Mouse (Mus musculus) CD4-positive, CD25-positive, alpha-beta regulatory T cell, adult 4 months (primary cell): ENCODE data around the gene Olfr1115. TPM values are rescaled to one million over a fixed set of nuclear protein-coding genes. Genes with fewer than 3 reads are reported as not detected.
"Not testable (repeated sequence)": the region's sequence is repeated elsewhere in the genome, so short reads cannot be mapped to it uniquely, and the experiment has no call there.

ENCODE experiments used
- ATAC-seq: one replicate; pipeline ENCODE4 v1.8.0; 2017
- polyA plus RNA-seq, 2 experiments: library from polyadenylated mRNA; unstranded; fragments of 100-300 nt; shearing (Covaris generic); gene quantifications; one replicate each; pipeline ENCODE4 v1.2.1; 2017

Olfr1115 gene
- polyA plus RNA-seq, result not detected

DNA sequence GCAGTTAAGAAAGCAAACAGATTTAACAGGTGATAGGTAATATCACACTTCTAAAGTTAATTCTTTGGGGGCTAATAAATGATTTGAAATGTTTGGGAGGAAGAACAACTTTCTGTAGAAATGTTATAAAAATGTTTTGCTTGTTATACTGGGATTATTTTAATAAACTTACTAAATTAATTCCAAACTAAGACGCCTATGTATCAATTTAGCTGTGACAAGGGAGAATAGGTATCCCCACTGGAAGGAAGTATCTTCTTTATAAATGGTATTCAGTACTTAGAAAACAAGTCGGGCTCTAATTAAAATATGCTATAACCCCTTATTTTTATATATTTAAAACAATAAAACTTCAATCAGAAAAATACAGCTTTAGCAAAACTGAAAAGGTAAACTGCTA, at the start of gene Olfr1115:
Olfr1115 (plus strand) TSS at position 301 of the 400 bp plus-strand sequence.
- ATAC-seq, result no peak

DNA sequence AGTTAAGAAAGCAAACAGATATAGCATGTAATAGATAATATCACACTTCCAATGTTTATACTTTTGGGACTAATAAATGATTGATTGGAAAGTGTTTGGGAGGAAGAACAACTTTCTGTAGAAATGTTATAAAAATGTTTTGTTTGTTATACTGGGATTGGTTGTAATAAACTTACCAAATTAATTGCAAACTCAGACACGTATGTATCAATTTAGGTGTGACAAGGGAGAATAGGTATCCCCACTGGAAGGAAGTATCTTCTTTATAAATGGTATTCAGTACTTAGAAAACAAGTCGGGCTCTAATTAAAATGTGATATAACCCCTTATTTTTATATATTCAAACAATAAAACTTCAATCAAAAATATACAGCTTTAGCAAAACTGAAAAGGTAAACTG, 39.1 kb upstream of the Olfr1115 start, which contains the start of gene Olfr1113:
Olfr1113 (plus strand) TSS at position 301 of the 400 bp plus-strand sequence.
- ATAC-seq, result no peak

- no peak for ATAC-seq
Observed at GRCm38 (mm10) chr2:87267234-87267633, 19.4 kb downstream of the Olfr1115 start, which contains the start of gene Olfr1116. Olfr1116 (plus strand) TSS chr2:87267534.

DNA sequence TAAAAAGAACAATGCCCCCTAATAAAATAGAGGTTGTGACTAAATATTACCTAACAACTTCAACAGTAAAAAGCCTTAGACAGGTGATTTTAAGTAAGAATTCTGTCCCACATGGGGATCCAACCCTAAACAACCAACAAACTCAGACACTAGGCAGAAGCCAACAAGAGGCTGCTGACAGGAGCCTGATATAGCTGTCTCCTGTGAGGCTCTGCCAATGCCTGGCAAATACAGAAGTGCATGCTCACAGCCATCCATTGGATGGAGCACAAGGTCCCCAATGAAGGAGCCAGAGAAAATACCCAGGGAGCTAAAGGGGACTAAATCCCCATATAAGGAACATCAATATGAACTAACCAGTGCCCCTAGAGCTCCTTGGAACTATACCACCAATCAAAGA, 46.2 kb downstream of the Olfr1115 start:
- ATAC-seq, result not testable (repeated sequence)

Other genes starting within 250 kb of the Olfr1115 start
- gene Olfr1102, start 249.6 kb upstream of the Olfr1115 start, polyA plus RNA-seq, result not detected
- not detected for gene Olfr1104, start 220.9 kb upstream of the Olfr1115 start, polyA plus RNA-seq
- gene Olfr1105, start 211.5 kb upstream of the Olfr1115 start, polyA plus RNA-seq, result not detected
- gene Olfr1106, start 195.7 kb upstream of the Olfr1115 start, polyA plus RNA-seq, result not detected
- not detected for gene Olfr1107, start 172.2 kb upstream of the Olfr1115 start, polyA plus RNA-seq
- gene Olfr1109, start 152.0 kb upstream of the Olfr1115 start, polyA plus RNA-seq, result under 1 TPM in 1 of 2 experiments, not detected in 1; 0.13 TPM
- not detected for gene Olfr259, start 133.4 kb upstream of the Olfr1115 start, polyA plus RNA-seq
- not detected for gene Olfr1110, start 107.7 kb upstream of the Olfr1115 start, polyA plus RNA-seq
- not detected for gene Olfr1111, start 95.4 kb upstream of the Olfr1115 start, polyA plus RNA-seq
- gene Olfr1112, start 60.2 kb upstream of the Olfr1115 start, polyA plus RNA-seq, result not detected
- gene Olfr1113, start 39.0 kb upstream of the Olfr1115 start, polyA plus RNA-seq, result not detected
- under 1 TPM in 1 of 2 experiments, not detected in 1; 0.13 TPM for gene Olfr1116, start 19.5 kb downstream of the Olfr1115 start, polyA plus RNA-seq
- gene Olfr1118, start 59.6 kb downstream of the Olfr1115 start, polyA plus RNA-seq, result not detected
- gene Olfr1120, start 106.8 kb downstream of the Olfr1115 start, polyA plus RNA-seq, result not detected
- not detected for gene Olfr1121, start 121.9 kb downstream of the Olfr1115 start, polyA plus RNA-seq
- gene Olfr1122, start 137.8 kb downstream of the Olfr1115 start, polyA plus RNA-seq, result not detected
- gene Olfr1123, start 168.6 kb downstream of the Olfr1115 start, polyA plus RNA-seq, result not detected
- gene Olfr1124, start 182.3 kb downstream of the Olfr1115 start, polyA plus RNA-seq, result 1 to 10 TPM in 1 of 2 experiments, not detected in 1; 3.3 TPM
- gene Olfr1126, start 205.9 kb downstream of the Olfr1115 start, polyA plus RNA-seq, result not detected
- gene Pramel7, start 249.1 kb downstream of the Olfr1115 start, polyA plus RNA-seq, result not detected